Mouse (Mus musculus) urinary bladder, postnatal 10 days (tissue): ENCODE data around the gene Ms4a10.

Experiments
- DNase-seq: peaks from one replicate; pipeline ENCODE4 v3.0.0; 2022; ENCODE audit warnings: low spot score

Gene Ms4a10

DNA sequence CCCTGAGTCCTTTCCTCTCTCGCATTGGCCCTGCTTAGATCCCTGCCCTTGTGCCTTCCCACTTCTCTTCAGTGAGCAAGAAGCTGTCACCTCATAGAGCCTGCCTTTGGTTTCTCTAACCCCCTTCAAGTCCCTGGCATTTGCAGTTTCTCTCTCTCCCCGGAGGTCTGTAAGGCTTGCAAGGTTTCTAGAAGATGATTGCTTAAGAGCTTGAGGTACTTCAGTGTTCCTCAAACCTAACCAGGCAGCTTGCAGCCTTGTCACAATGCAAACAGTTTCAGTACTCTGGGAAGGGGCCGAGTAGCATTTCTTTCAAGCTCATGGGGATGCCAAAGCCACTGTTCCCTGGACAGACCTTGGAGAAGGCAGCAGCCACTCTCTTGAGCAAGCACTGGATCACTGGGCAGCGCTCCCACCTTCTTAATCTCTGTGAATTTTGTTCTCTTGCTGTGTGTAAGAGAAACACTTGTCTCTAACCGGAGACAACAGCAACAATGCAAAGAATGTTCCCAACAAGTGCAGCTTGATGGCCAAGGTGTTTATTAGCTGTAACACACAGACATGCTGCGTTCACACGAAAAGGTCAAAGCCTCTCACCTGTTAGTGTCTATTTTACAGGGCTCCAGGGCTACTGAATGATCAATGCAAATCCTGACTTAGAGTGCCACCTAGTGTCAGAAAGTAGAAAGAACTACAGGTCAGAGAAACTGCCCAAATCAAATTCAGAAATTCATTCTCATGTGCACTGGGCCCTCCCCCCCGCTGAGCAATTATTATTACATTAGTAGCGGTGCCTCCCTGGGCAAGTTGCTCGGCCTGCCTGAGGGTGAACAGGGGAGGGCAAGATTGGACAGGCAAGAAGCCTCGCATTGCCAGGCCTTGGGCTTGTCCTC, 15.1 kb downstream of the Ms4a10 start:
- DNase-seq = no peak

DNA sequence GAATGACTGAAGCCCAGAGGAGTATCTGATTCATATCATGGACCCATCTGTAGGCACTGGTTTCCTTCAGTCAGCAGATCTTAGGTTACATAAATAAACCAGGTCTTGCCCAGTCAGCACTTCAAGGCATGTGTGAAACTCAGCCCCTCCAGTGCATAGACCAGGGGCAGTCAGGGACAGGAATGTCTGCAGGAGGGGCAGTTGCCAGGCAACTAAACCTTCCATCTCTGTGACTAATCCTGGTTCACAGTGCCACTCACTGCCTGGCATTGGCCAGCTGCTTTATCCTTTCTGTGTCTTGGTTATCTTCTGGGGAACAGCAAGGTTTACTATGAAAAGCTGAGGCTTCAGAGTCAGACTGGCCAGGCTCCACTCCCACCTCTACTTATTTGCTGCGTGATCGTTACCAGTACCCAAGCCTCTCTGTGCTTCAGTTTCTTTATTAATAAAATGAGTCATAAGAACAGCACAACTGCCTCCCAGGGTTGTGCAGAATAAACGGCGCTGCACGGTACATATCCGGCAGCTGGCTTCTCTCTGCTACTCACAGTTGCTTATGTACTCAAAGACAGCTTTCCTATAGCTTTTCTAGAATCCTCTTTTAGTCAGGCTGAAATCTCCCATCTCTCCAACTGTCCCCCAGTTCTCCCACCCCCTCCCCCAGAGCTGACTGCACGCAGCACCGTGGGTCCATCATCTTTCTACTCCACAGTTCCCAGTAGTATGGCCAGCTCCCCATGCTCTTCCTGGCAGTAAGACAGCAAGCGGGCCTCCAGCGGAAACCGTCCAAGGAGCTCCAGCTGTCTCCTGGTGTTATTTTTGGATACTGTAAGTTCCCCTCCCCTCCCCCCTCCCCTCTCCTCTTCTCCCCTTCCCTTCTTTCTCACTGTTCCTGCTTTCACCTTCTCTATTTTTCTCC, 22.2 kb downstream of the Ms4a10 start:
- DNase-seq = no peak

DNA sequence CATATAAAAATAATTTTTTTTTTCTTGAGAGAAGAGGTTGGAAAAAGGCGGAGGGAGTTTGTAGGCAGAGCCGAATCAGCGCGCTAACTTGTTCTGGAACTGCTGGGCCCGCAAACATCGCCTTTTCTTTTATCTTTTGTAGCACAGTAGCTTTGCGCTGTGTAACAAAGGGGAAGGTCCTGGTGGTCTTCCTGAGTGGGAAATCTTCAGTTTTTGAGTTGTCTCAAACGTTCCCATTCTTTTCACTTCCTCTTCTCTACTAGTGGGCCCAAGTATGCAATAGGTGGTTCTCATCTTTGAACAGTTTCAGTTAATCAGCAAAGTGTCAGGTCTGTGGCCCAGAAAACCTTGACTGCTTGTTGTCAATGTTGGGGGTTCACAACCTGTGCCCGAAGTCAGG, 24.9 kb downstream of the Ms4a10 start:
- no peak for DNase-seq

DNA sequence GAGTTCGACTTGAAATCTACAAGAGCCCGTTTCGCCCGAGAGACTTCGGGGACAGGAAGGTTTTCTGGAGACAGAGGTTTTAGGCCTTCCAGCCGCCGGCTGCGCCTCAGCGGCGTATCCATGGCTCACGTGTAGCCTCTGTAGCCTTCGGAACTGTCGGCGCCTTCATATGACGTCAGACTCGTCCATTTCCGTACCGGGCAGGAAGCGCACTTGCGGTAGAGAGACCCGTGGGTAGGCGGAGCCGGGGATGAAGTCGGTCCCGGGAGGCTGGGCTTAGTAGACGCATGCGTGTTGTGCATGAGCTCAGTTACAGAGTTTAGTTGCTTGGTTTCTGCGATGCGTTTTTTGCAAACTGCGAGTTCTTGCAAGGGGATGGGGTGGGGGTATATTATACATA, 25.4 kb downstream of the Ms4a10 start, which contains the start of gene Ccdc86:
Gene Ccdc86 (minus strand): TSS at position 155 of the 400 bp plus-strand sequence.
- peak; percentile 88 for DNase-seq

DNA sequence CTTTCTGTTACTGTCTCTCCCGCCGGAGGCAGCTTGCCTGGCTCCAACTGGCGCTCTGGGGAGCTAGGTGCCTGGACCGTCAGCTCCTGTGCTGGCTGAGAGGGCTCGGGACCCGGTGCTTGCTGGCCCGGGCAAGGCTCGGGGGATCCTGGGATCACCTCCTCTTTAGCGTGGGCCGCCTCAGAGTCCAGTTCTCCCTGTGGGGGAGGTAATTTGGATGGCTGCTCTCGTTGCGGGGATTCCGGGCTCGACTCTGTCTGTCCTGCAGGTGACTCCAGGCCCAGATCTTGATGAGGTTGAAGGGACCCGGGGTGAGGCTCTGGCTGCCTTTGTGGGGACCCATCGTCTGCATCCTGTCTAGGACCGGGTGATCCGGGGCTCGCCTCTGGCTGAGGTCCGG, 26.1 kb downstream of the Ms4a10 start:
- DNase-seq = no peak

DNA sequence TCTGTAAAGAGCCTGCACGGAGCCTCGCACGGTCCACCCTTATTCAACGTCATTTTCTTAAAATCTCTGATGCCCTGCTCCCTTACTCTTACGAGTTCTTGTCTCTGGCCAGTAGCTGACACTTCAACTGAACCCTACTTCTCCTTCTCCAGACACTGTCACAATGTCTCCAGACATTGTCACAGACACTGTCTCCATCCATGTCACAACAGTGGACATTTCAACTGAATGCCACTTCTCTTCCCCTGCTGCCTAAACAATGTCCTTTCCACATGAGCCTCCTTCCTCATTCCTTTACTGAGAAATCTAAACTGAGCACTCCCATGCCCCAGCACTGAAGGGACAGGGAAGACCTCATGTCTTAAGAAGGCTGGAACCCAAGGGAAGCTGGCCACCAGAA, 27.3 kb downstream of the Ms4a10 start:
- DNase-seq = no peak

DNA sequence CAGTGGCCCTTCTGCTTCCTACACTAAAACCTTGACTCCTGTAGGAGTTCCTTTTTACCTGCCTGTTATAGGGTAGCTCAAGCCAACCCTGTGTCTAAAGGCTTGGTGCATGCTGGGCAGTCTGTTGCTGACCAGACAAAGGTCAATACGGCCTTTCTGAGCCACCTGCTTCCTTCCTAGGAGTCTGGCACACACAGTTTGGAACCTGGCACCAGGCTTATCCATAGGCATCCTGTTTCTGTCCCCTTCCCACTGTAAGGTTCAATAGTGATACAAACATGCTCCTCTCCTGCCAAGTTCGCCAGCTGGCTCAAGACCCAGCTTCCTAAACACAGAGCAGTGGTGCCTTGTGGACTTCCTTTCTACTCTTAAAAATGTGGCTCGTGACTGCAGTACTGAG, 28.0 kb downstream of the Ms4a10 start:
- DNase-seq = no peak

DNA sequence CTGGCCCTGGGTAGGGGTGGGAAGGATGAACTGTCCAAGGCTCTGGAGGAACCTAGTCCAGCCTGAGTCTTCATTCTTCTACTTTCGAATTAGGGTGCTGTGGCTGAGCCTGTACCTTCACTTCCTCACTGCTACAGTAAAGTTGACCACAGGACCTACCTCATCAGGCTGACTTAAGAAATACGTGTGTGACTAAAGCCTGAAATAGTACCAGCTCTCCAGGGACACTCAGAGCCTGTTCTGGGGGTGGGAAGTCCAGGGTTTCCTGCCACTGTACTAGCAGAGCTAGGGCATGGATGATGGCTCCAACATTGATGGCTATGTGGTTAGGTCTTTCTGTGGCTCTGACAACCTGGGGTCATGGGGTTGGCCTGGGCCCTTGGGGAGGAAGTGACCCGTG, 30.5 kb downstream of the Ms4a10 start:
- DNase-seq = no peak

DNA sequence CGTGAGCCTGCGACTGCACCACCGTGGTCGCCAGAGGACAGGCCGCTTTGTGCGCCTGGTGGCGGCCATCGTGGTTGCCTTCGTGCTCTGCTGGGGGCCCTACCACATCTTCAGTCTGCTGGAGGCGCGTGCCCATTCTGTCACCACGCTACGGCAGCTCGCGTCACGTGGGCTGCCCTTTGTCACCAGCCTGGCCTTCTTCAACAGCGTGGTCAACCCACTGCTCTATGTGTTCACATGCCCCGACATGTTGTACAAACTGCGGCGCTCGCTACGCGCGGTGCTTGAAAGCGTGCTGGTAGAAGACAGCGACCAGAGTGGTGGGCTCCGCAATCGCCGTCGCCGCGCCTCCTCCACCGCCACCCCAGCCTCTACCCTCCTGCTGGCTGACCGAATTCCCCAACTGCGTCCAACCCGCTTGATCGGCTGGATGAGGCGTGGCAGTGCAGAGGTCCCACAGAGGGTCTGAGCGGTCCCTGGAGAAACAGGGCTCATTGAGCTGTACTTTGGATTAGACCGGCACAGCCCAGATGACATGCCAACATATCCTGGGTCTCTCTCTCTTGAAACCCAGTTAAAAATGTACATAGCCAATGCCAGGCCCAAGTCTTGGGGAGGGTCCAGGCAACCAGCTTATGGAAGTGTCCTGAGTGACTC, 33.5 kb downstream of the Ms4a10 start:
- DNase-seq = no peak

DNA sequence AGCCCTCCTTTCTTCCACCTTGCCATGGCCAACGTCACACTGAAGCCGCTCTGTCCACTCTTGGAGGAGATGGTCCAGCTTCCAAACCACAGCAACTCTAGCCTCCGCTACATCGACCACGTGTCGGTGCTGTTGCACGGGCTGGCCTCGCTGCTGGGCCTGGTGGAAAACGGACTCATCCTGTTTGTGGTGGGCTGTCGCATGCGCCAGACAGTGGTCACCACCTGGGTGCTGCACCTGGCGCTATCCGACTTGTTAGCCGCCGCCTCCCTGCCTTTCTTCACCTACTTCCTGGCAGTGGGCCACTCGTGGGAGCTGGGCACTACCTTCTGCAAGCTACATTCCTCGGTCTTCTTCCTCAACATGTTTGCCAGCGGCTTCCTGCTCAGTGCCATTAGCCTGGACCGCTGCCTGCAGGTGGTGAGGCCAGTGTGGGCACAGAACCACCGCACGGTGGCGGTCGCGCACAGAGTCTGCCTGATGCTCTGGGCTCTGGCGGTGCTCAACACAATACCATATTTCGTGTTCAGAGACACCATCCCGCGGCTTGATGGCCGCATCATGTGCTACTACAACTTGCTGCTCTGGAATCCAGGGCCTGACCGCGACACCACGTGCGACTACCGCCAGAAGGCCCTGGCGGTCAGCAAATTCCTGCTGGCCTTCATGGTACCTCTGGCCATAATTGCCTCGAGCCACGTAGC, 34.2 kb downstream of the Ms4a10 start:
- no peak for DNase-seq

DNA sequence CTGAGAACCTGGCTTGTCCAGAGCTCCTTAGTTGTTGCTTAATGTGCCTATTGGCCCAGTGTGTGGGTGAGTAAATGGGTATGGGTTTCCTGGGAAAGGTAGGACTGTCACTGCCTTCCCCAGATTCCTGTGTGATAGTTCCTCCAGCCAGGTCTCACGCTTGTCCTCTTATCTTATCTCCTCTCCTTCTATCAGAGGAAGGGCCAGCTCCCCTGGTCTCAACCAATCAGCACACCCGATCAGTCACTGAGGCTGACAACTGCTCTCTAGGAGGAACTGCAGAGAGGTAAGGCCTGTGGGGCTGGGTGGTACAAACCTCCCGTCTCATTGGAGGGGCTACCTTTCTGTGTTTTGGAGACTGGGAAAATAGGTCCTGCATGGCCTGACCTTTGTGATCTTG, 35.7 kb downstream of the Ms4a10 start:
- DNase-seq = no peak

DNA sequence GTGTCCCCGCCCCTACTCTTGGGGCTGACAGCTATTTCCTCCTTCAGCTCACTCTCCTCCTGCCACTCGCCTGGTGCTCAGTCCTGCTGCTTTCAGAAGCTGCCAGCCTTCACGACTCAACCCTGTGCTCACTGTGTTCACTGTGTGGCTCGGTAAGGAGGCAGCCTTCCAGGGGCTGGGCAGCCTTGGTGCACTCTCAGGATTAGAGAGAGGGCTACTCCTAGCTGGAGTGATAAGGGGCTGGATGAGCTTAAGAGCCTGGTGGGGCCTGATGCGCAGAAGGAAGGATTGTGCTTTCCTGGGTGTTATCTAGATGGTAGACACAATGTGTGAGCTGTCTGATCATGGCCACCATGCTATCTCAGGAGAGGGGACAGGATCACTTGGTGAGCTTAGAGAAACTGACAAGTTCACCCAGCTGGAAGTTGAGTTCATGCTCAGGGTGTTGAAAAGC, 37.3 kb downstream of the Ms4a10 start, which contains the start of gene Ptgdr2:
Gene Ptgdr2 (plus strand): TSS at position 51 of the 454 bp plus-strand sequence.
- DNase-seq = no peak

DNA sequence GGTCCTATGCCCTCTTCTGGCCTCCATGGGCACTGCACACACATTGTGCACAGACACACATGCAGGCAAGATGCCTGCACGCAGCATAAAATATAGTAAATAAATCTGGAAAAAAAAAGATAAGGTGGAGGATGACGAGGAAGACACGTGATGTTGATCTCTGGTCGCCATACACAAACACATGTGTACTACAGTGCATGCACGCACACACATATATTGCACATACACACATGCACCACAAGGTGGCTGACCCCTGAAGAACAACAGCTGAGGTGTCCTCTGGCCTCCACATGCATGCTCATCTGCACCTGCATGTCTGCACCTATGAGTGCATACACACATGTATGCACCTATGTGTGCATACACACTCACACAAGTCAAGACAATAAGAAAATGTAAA, 38.4 kb downstream of the Ms4a10 start:
- no peak for DNase-seq

DNA sequence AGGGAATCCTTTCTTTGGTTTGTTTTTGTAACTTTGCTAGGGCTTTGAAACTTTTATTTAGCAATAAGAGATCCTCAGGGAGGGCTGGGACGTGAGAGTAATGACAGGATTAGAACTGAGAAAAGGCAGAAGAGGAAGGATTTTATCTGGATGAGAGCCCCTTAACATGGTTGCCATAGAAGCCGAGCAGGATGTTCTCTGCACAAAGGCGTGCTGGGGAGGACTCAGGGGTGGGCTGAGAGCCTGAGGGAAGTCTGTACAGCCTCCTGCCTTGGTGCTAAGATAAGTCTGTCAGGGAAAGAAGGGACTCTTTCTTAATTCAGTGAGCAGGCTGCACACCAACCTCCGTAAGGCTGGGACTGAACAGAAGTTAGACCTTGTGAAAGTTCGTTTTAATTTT, 39.4 kb downstream of the Ms4a10 start:
- no peak for DNase-seq

DNA sequence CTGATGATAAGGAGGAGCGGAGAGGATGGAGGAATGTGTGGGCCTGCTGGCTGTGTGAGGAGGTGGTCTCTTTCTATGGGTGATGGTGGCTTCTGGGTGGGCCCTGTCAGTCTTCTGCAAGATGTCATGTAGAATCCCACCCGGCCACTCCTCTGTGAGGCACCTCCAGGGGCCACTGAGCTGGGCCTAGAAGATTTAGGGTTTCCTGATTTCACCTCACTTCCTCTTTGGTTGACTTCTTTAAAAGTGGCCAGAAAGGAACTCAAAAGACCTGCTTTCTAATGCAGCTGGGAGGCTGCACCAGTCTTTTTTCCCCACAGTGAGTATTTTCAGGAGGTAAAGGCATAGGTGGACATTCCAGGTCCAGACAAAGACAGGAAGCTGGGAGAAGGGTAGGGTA, 43.8 kb downstream of the Ms4a10 start:
- DNase-seq = no peak

DNA sequence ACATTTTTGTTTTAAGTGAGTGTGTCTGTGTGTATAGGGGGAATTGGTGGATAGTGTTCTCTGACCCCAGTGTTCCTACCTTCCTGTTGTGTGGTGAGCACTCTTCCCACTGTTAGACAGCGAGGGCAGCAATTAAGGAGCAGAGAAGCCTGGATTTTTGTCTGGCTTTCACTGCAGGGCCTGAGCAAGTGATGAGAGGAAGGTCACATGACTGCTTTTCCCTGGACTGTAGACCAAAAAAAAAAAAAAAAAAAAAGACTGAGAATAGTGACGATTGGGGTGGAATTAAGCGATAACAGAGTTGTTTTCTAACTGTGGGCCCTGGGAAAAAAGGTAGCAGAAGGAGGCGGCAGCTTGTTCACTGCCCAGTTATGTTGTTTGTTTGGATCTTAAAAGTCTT, 47.8 kb downstream of the Ms4a10 start:
- no peak for DNase-seq

DNA sequence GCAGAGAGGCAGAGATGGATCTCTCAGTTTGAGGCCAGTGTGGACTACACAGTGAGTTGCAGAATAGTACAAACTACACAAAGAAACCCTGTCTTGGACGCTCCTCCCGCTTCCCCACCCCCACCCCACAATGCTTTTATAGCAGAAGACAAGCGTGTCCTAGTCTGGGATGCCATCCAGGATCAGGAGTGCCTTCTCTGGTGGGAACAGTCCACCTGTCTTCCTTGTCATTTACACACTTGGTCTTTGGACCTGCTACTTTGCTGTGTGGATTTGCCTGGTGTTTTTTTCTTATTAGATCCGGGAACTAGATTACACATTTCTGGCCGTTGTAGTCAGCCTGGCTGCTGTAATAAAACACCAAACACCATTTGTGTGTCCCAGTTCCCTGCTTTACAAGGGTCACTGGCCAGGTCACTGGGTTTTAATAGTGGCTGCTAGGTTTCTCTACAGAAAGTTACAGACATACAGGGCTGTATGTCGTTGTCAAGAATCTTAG, 48.3 kb downstream of the Ms4a10 start:
- no peak for DNase-seq

DNA sequence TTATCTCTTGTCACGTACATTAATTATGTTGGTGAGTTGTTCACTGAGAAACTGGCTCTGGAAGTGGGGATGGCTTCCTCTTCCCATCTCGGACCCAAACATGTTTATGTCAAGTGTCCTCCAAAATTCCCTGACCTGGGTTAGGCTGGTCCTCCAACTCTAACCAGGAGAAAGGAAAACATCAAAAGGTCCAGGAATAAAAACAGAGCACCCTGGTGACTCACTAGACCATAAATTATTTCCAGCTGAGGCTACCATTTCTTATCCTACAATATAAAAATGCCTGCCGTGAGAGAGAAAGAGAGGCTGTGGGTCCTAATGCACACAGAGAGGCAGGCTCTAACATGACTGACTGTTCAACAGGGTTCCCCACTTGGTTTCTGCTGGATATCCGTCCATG, 50.2 kb downstream of the Ms4a10 start:
- DNase-seq = no peak

DNA sequence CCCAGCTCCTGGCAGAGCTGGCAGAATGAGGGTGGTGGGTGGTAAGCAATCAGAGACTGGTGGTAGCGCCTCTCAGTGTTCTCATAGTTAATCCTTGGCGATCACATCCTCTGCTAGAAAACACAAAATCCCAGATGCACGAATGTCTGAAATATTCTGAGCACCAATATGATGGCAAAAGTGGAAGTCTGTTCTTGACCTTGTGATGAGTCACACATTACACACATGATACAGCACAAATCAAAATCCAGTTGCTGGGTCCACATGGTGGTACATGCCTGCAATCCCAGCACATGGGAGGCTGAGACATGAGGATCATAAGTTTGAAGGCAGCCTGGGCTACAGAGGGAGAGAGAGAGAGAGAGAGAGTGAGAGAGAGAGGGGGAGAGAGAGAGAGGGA, 53.4 kb downstream of the Ms4a10 start:
- no peak for DNase-seq

DNA sequence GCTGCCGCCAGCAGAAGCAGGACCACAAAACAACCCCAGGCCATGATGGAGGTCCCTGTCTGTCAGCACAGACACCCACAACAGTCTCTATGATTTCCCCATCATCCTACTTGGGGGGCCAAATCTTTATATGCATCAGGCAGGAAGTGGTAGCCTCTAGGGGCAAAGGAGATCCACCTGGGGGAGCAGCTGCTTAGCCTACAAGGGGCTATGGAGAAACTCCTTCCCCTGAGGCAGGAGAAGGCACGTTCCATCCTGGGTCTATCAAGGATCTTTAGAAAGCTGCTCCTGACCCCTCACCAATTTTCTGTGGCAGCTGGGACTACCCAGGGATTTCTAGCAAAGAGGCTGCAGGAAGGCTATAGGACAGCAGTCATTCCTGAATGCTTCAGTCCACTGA, 53.9 kb downstream of the Ms4a10 start, which contains the start of gene Zp1:
Gene Zp1 (minus strand): TSS at position 101 of the 400 bp plus-strand sequence.
- no peak for DNase-seq

DNA sequence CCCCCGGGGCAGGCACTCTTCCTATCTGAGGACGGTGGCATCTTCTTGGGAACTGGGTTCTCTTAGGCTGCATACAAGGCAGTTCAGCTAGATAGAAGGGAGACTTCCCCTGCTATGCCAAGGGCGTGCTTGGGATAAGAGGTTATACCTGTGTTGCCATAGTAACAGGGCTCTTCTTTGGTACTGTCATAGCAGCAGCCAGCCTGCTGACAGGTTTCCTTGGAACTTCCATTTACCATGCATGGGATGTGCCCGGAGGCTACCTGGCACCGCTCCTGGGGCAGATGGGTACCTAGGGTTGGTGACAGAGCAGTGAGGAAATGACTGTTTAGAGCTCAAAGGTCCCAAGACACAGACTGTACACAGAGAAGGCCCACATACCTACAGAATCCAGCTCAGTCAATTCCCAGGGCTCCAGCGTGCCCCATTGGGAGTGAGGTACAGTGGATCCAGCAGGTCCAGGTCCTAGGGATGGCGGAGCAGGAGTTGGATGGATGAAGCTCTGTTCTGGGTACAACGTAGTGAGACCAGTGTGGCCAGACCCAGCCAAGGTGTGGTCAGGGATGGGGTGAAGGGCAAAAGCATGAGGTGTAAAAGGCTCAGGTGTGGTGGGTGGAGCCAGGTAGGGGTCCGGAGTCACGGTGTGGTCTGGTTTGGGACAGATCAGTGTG, 56.0 kb downstream of the Ms4a10 start:
- DNase-seq = no peak
